Mouse (Mus musculus): ENCODE data around the gene Haus2. TPM values are rescaled to one million over a fixed set of nuclear protein-coding genes. Genes with fewer than 3 reads are reported as not detected.
"Not testable (repeated sequence)": the region's sequence is repeated elsewhere in the genome, so short reads cannot be mapped to it uniquely, and the experiment has no call there.

Haus2 gene
- 10 to 100 TPM; 10.1 to 10.6 TPM for total RNA-seq (2021)

GRCm38 (mm10) chr2:120608830-120609723, at the start of gene Haus2, which contains the start of gene Lrrc57:
TSS of gene Haus2 (plus strand) at chr2:120609383.
TSS of gene Lrrc57 (minus strand) at chr2:120609520.
- intact Hi-C loops (cut with DNase I) = loop anchor here (2.0 to 5.0 kb wide), 5 partner anchors 20 to 127 kb away; partner anchors contain the start of genes Snap23 and Stard9
- peak; percentile 92 to 94 for DNase-seq

- intact Hi-C loops (cut with DNase I) = no loop called here
Observed at GRCm38 (mm10) chr2:120561524-120561923, 47.7 kb upstream of the Haus2 start.

GRCm38 (mm10) chr2:120562859-120563234, 46.3 kb upstream of the Haus2 start:
- intact Hi-C loops (cut with DNase I) = loop anchor here (2.0 kb wide), 1 partner anchor 22 kb away; no protein-coding TSS in a partner anchor
- no peak for DNase-seq

More at GRCm38 (mm10) chr2:120561524-120561923, 47.7 kb upstream of the Haus2 start:
- DNase-seq = no peak

GRCm38 (mm10) chr2:120563235-120563990, 45.8 kb upstream of the Haus2 start, which contains the start of gene Zfp106:
TSS of gene Zfp106 (minus strand) at chr2:120563843.
- intact Hi-C loops (cut with DNase I) = loop anchor here (2.0 kb wide), 1 partner anchor 23 kb away; no protein-coding TSS in a partner anchor

GRCm38 (mm10) chr2:120564548-120565188, 44.5 kb upstream of the Haus2 start:
- intact Hi-C loops (cut with DNase I); DNase-seq: not testable (repeated sequence)

More at GRCm38 (mm10) chr2:120563235-120563990, 45.8 kb upstream of the Haus2 start, which contains the start of gene Zfp106:
- peak; percentile 83 to 88 for DNase-seq

- intact Hi-C loops (cut with DNase I) = no loop called here
- DNase-seq = no peak
Observed at GRCm38 (mm10) chr2:120565363-120565762, 43.8 kb upstream of the Haus2 start.

GRCm38 (mm10) chr2:120566886-120567797, 42.0 kb upstream of the Haus2 start, which contains the start of gene Snap23:
TSS of gene Snap23 (plus strand) at chr2:120567671.
- peak; percentile 93 to 96 for DNase-seq
- intact Hi-C loops (cut with DNase I) = loop anchor here (2.0 kb wide), 1 partner anchor 42 kb away; the partner anchor contains the start of genes Haus2 and Lrrc57

- intact Hi-C loops (cut with DNase I) = loop anchor here (2.0 kb wide), 1 partner anchor 41 kb away; the partner anchor contains the start of genes Haus2 and Lrrc57
Observed at GRCm38 (mm10) chr2:120567798-120568320, 41.3 kb upstream of the Haus2 start.

GRCm38 (mm10) chr2:120571081-120571480, 38.1 kb upstream of the Haus2 start:
- no peak for DNase-seq
- intact Hi-C loops (cut with DNase I) = no loop called here

More at GRCm38 (mm10) chr2:120567798-120568320, 41.3 kb upstream of the Haus2 start:
- no peak for DNase-seq

GRCm38 (mm10) chr2:120572161-120572560, 37.0 kb upstream of the Haus2 start:
- DNase-seq; intact Hi-C loops (cut with DNase I): not testable (repeated sequence)

GRCm38 (mm10) chr2:120575121-120575520, 34.1 kb upstream of the Haus2 start:
- no peak for DNase-seq
- intact Hi-C loops (cut with DNase I) = no loop called here

- intact Hi-C loops (cut with DNase I) = no loop called here
- no peak for DNase-seq
Observed at GRCm38 (mm10) chr2:120575978-120576377, 33.2 kb upstream of the Haus2 start.

GRCm38 (mm10) chr2:120577799-120578198, 31.4 kb upstream of the Haus2 start:
- no peak for DNase-seq
- intact Hi-C loops (cut with DNase I) = no loop called here

- DNase-seq = no peak
- intact Hi-C loops (cut with DNase I) = no loop called here
Observed at GRCm38 (mm10) chr2:120578286-120578685, 30.9 kb upstream of the Haus2 start.

- intact Hi-C loops (cut with DNase I) = no loop called here
- no peak for DNase-seq
Observed at GRCm38 (mm10) chr2:120589759-120590158, 19.4 kb upstream of the Haus2 start.

- no peak for DNase-seq
- intact Hi-C loops (cut with DNase I) = no loop called here
Observed at GRCm38 (mm10) chr2:120592227-120592626, 17.0 kb upstream of the Haus2 start.

GRCm38 (mm10) chr2:120597734-120598133, 11.4 kb upstream of the Haus2 start:
- intact Hi-C loops (cut with DNase I) = no loop called here
- no peak for DNase-seq

- intact Hi-C loops (cut with DNase I) = no loop called here
- DNase-seq = no peak
Observed at GRCm38 (mm10) chr2:120599506-120599905, 9.7 kb upstream of the Haus2 start.

Measured in heart, postnatal 36 days (tissue).